Mouse (Mus musculus): ENCODE data around the gene Bahd1. TPM values are rescaled to one million over a fixed set of nuclear protein-coding genes. Genes with fewer than 3 reads are reported as not detected.

Bahd1 gene
- polyA plus RNA-seq, 1 experiment = 5.7 TPM

DNA sequence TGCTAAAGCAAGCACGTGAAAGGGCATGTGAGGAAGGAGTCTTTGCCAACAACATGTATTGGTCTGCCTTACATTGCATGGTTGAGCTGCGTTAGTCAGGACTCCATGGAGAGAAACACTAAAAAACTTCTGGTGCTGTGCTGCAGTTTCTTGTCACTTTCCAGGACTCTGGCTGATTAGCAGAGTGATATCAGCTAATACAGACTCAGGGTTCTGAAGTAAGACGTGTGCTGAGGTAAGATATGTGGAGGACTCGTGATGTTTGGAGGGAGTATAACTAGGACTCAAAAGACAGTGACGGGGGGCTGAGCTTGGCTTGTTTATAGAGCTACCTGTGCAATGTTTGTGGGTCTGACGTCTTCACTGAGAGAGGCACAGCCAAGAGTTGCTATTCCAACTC is 43.1 kb downstream of the Bahd1 start:
- Histone ChIP-seq H3K4me3 (replicated peaks) (no peak overlapping the region), H3K27me3 (ENCODE audit: control insufficient read depth) (peaks cover 7% of the 10 kb centered on the region; the same call in 1 of the 2 replicates), H3K36me3 (ENCODE audit: control insufficient read depth) (no peaks in the 10 kb centered on the region), H3K4me1 (ENCODE audit: control insufficient read depth) (peaks cover 11% of the 10 kb centered on the region), H3K9me3 (ENCODE audit: control insufficient read depth, low read length) (peaks cover 9% of the 10 kb centered on the region)
- TF ChIP-seq TAL1 (IDR thresholded peaks at IDR 0.05; ENCODE audit: low read length) (no peak), GATA1 (IDR thresholded peaks at IDR 0.05; ENCODE audit: low read length) (no peak)

DNA sequence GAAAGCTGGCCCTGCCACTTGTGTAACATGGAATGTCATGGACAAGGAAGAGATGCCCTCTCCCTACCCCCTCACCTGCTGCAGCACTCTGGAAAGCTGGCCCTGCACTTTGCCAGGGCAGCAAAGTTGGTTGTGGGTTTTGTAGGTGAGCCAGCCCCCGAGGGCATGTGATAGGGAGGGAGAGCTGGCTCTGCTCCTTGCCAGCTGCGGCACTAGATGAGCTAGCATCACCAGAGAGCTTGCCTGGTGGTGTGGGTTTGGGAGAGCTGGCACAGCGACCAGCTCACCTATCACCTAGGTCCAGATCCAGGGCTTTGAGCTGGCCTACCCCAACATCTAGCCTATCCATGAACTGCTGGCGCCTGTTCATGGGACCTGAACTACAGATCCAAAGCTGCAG is 48.6 kb downstream of the Bahd1 start:
- no peaks in the 10 kb centered on the region for H3K9me3 ChIP-seq (ENCODE audit: control insufficient read depth, low read length)
- no peak for TF ChIP-seq GATA1 (IDR thresholded peaks at IDR 0.05; ENCODE audit: low read length)
- TF ChIP-seq TAL1 (IDR thresholded peaks at IDR 0.05; ENCODE audit: low read length) = no peak
- H3K4me3 ChIP-seq (replicated peaks) = no peak overlapping the region
- H3K36me3 ChIP-seq (ENCODE audit: control insufficient read depth) = no peaks in the 10 kb centered on the region
- H3K27me3 ChIP-seq (ENCODE audit: control insufficient read depth) = no peaks in the 10 kb centered on the region
- H3K4me1 ChIP-seq (ENCODE audit: control insufficient read depth) = peaks cover 30% of the 10 kb centered on the region

DNA sequence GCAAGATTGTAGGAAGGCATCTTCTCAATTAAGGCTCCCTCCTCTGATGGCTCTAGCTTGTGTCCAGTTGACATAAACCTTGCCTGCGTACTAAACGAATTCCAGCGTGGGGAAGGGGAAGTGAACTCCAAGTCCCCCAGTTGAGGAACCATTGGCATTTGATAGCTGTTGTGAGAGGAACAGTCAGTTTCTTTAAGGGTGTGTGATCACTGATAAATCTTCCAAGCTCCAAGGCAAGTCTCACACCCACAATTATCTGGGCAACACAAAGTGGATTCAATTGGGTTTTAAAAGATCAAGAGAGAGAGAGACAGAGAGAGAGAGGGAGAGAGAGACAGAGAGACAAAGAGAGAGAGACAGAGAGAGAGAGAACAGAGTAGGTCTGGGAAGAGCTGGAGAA is 49.5 kb downstream of the Bahd1 start:
- no peaks in the 10 kb centered on the region for H3K36me3 ChIP-seq (ENCODE audit: control insufficient read depth)
- TF ChIP-seq TAL1 (IDR thresholded peaks at IDR 0.05; ENCODE audit: low read length) (no peak), GATA1 (IDR thresholded peaks at IDR 0.05; ENCODE audit: low read length) (no peak)
- no peak overlapping the region for H3K4me3 ChIP-seq (replicated peaks)
- H3K4me1 ChIP-seq (ENCODE audit: control insufficient read depth) = peaks cover 30% of the 10 kb centered on the region
- H3K27me3 ChIP-seq (ENCODE audit: control insufficient read depth) = no peaks in the 10 kb centered on the region
- no peaks in the 10 kb centered on the region for H3K9me3 ChIP-seq (ENCODE audit: control insufficient read depth, low read length)

DNA sequence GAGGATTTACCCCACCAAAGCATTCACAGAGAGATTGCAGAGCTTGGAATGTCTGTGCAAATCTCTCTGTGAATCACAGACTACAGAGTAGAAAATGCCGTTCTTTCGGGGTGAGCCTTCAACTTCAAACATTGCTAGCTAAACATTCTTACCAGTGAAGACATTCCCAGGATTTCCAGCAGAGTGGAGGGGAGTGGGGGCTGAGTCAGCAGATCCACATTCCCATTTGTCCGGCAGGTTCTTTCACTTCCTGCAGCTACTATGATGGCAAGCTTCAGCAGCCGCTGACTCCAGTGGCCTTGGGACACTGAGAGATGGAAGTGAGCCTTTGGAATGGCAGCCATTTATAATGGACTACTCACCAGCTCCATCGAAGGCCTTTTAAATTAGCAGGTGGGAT is 56.3 kb downstream of the Bahd1 start:
- no peaks in the 10 kb centered on the region for H3K36me3 ChIP-seq (ENCODE audit: control insufficient read depth)
- no peaks in the 10 kb centered on the region for H3K27me3 ChIP-seq (ENCODE audit: control insufficient read depth)
- TF ChIP-seq GATA1 (IDR thresholded peaks at IDR 0.05; ENCODE audit: low read length) = no peak
- TF ChIP-seq TAL1 (IDR thresholded peaks at IDR 0.05; ENCODE audit: low read length) = no peak
- no peak overlapping the region for H3K4me3 ChIP-seq (replicated peaks)
- peaks cover 22% of the 10 kb centered on the region for H3K4me1 ChIP-seq (ENCODE audit: control insufficient read depth)
- H3K9me3 ChIP-seq (ENCODE audit: control insufficient read depth, low read length) = no peaks in the 10 kb centered on the region

DNA sequence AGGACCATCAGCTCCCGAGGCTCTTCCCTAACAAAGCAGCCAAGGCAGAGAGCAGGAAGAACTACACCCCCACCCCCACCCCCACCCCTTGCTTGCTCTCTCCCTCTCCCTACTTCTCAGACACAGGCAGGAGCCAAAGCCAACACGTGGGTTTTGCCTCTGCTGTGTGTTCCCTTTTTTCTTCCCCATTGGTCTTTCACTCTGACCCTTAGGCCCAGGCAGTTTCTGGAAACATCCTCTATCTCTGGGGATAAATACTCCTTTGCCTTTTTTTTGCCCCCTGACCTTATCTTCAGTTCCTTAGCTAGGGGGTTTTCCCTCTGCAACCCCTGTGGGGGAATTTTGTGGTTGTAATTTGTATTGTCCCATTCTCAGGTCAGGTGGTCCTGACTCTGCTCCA is 59.5 kb downstream of the Bahd1 start:
- Histone ChIP-seq H3K27me3 (ENCODE audit: control insufficient read depth) (no peaks in the 10 kb centered on the region), H3K36me3 (ENCODE audit: control insufficient read depth) (no peaks in the 10 kb centered on the region), H3K4me3 (replicated peaks) (no peak overlapping the region), H3K9me3 (ENCODE audit: control insufficient read depth, low read length) (no peaks in the 10 kb centered on the region), H3K4me1 (ENCODE audit: control insufficient read depth) (peaks cover 47% of the 10 kb centered on the region)
- no peak for TF ChIP-seq TAL1 (IDR thresholded peaks at IDR 0.05; ENCODE audit: low read length)
- TF ChIP-seq GATA1 (IDR thresholded peaks at IDR 0.05; ENCODE audit: low read length) = no peak

DNA sequence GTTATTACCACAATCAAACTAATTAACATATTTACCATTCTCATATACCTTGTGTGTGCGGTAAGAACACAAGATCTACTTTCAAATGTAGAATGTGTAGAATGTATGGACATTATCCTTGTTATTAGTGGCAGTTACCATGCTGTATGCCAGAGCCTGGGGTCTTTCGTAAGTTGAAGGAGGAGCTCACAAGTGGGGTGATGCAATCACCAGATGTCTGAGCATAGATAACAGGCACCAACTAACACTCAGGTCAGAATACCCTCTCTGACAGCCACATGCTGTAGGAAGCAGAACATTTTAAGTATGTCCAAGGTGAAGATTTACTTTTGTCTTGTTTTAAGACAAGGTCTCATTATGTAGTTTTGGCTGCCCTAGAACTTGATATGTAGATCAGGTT is 60.2 kb downstream of the Bahd1 start:
- no peaks in the 10 kb centered on the region for H3K9me3 ChIP-seq (ENCODE audit: control insufficient read depth, low read length)
- no peak overlapping the region for H3K4me3 ChIP-seq (replicated peaks)
- no peaks in the 10 kb centered on the region for H3K27me3 ChIP-seq (ENCODE audit: control insufficient read depth)
- no peaks in the 10 kb centered on the region for H3K36me3 ChIP-seq (ENCODE audit: control insufficient read depth)
- H3K4me1 ChIP-seq (ENCODE audit: control insufficient read depth) = peaks cover 47% of the 10 kb centered on the region
- no peak for TF ChIP-seq GATA1 (IDR thresholded peaks at IDR 0.05; ENCODE audit: low read length)
- no peak for TF ChIP-seq TAL1 (IDR thresholded peaks at IDR 0.05; ENCODE audit: low read length)

DNA sequence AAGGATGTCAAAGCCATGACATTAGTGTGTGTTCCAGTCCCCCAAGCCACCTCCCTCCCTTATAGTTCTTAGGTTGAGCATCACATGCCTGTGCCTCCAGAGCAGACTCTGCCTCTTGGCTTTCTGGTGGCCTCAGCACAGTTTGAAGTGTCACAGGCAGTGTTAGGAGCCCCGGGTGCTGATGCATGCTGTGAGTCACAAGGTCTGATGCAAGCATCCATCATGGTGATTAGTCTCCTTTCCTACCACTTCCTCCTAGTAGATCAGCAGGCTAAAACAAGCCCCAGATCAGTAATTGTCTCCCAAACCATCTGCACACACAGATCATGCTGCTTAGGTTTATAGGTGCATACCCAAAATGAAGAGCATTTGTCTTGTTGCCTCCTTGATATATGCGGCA is 61.4 kb downstream of the Bahd1 start:
- Histone ChIP-seq H3K9me3 (ENCODE audit: control insufficient read depth, low read length) (no peaks in the 10 kb centered on the region), H3K4me3 (replicated peaks) (no peak overlapping the region), H3K27me3 (ENCODE audit: control insufficient read depth) (no peaks in the 10 kb centered on the region), H3K4me1 (ENCODE audit: control insufficient read depth) (peaks cover 48% of the 10 kb centered on the region), H3K36me3 (ENCODE audit: control insufficient read depth) (no peaks in the 10 kb centered on the region)
- TF ChIP-seq GATA1 (IDR thresholded peaks at IDR 0.05; ENCODE audit: low read length) (no peak), TAL1 (IDR thresholded peaks at IDR 0.05; ENCODE audit: low read length) (no peak)

DNA sequence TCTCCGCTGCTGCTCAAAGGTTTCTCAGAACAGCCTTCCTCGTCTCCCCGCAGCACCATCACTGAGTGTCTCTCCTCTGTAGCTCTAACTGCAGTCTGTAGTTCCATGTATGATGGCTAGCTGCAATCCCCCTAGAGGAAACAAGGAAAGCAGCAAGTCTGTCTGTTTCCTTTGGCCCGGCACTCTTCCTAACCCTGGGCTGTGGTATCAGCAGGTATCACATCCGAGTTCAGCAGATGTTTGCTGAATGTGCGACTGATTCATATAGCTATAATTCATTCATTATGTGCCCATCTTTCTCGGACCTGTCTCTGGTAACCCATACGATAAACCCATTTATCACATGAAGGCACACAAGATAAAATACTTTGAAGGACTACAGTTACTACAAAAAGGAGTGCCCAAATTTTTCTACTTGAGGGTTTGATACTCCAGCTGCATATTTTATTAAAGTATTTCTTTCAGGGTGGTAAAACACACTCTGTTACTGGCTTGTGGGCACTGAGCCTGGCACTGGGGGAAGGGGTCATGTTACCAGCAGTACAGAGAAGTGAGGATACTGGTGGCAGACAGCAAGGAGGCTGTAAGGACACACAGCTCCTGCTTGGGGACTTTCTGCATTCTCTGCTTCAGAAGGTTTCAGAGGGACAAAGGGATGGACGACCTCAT is 63.0 kb downstream of the Bahd1 start:
- TF ChIP-seq GATA1 (IDR thresholded peaks at IDR 0.05; ENCODE audit: low read length) (no peak), TAL1 (IDR thresholded peaks at IDR 0.05; ENCODE audit: low read length) (no peak)
- peaks cover 48% of the 10 kb centered on the region for H3K4me1 ChIP-seq (ENCODE audit: control insufficient read depth)
- H3K27me3 ChIP-seq (ENCODE audit: control insufficient read depth) = no peaks in the 10 kb centered on the region

DNA sequence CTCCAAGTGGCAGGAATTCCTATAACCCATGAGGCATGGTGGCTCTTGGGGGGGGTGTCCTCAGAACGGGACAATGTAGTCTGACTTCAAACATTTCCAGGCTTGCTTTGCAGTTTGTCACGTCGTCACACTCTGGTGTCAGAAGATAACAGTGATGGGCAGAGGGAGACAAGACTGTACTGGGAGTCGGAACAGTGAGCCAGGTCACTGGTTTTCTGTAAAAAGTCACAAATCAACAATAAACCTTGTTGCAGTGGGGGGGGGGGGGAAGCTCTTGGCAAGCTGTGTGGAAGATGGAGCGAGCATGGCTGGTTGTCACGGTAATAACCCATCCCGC is 63.5 kb downstream of the Bahd1 start:
- Histone ChIP-seq H3K9me3 (ENCODE audit: control insufficient read depth, low read length) (no peaks in the 10 kb centered on the region), H3K36me3 (ENCODE audit: control insufficient read depth) (no peaks in the 10 kb centered on the region), H3K27me3 (ENCODE audit: control insufficient read depth) (no peaks in the 10 kb centered on the region), H3K4me3 (replicated peaks) (no peak overlapping the region), H3K4me1 (ENCODE audit: control insufficient read depth) (peaks cover 48% of the 10 kb centered on the region)
- TF ChIP-seq GATA1 (IDR thresholded peaks at IDR 0.05; ENCODE audit: low read length) (no peak), TAL1 (IDR thresholded peaks at IDR 0.05; ENCODE audit: low read length) (no peak)

More for the DNA sequence above, 63.0 kb downstream of the Bahd1 start:
- Histone ChIP-seq H3K9me3 (ENCODE audit: control insufficient read depth, low read length) (no peaks in the 10 kb centered on the region), H3K4me3 (replicated peaks) (no peak overlapping the region), H3K36me3 (ENCODE audit: control insufficient read depth) (no peaks in the 10 kb centered on the region)

DNA sequence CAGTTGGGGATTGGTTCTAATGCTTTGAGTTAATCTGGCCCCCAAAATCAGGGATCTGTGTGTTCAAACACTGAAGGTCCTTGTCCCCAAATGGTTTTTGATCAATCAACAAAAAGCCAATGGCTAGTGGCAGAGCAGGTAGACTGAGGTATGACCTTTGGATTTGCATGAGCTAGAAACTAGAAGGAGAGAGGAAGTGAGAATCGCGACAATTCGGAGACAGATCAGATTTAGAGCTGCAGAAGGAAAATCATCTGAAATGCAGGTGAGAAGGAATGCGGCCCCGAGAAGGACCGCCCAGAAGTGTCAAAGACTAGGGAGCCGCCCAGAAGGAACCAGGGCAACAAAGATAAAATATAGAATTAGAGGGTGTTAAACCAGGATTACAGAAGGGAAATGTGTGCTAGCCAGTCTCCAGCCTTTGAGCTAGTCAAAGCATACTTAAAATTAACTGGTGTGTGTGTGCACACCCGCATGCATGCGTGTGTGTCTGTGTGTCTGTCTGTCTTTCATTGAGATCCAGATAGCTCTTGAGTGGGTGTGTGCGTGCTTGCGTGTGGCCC is 69.5 kb downstream of the Bahd1 start:
- H3K27me3 ChIP-seq (ENCODE audit: control insufficient read depth) = peaks cover 9% of the 10 kb centered on the region
- H3K36me3 ChIP-seq (ENCODE audit: control insufficient read depth) = no peaks in the 10 kb centered on the region
- TF ChIP-seq TAL1 (IDR thresholded peaks at IDR 0.05; ENCODE audit: low read length) (no peak), GATA1 (IDR thresholded peaks at IDR 0.05; ENCODE audit: low read length) (no peak)
- no peaks in the 10 kb centered on the region for H3K9me3 ChIP-seq (ENCODE audit: control insufficient read depth, low read length)
- no peak overlapping the region for H3K4me3 ChIP-seq (replicated peaks)
- H3K4me1 ChIP-seq (ENCODE audit: control insufficient read depth) = peaks cover 10% of the 10 kb centered on the region

Data from erythroblast, embryonic 14.5 days (primary cell).